Mouse (Mus musculus): ENCODE results near the gene Musk.

GRCm38 (mm10) chr4:58350206-58350605 lies 64.4 kb downstream of the Musk start:
- TF ChIP-seq FLI1 (IDR thresholded peaks at IDR 0.05; ENCODE audit: low read length) (no peak), GATA1 (IDR thresholded peaks at IDR 0.05; ENCODE audit: borderline replicate concordance, low read length) (no peak)

All from megakaryocyte, embryonic 14.5 days (primary cell).